Mouse (Mus musculus): ENCODE measurements at regions not wholly inside any gene's neighbourhood (a gene's known extent, or its start where the extent isn't known, plus 50 kb on each side); places are given as distances from the start of the nearest gene placed in this dataset.

- DNase-seq: no peak
- intact Hi-C loops (cut with DNase I): no loop called here
Measured at GRCm38 (mm10) chr1:45216272-45216671, 95.1 kb upstream of the Col3a1 start.
